In genomic region chr4:114410026-114410425, GRCm38 (mm10) we compare ENCODE assay signal across 14 mouse cellular contexts. TPM values are rescaled to one million over a fixed set of nuclear protein-coding genes. Genes with fewer than 3 reads are reported as not detected.
DNase-seq lines count a peak whose midpoint lies in the region; ATAC-seq and TF ChIP-seq lines count a peak whose summit lies in the region.
"Had no signal": no experiment of that assay in that cellular context is flagged by ENCODE, and none has a peak within 500 bp of the region (broad histone marks: within the 10 kb centered on the region; RNA-seq: fewer than 3 reads in every experiment).

No protein-coding gene starts in this region.

- TF ChIP-seq CTCF in forebrain, postnatal 0 days (IDR thresholded peaks at IDR 0.05; ENCODE audit: low read depth): no peak
- TF ChIP-seq CTCF in layer of hippocampus, adult 2 months (conservative IDR thresholded peaks at IDR 0.05): no peak

- 26% methylated on average over 2 of the region's 3 CpGs for WGBS in forebrain, embryonic 12.5 days
- 22% methylated on average over 3 of the region's 3 CpGs for whole genome bisulfite sequencing in forebrain, postnatal 0 days
- 21% methylated on average over 3 of the region's 3 CpGs for WGBS in embryonic facial prominence, embryonic 12.5 days

- H3K9me3 ChIP-seq in forebrain, embryonic 12.5 days: no peaks in the 10 kb centered on the region
- H3K9me3 ChIP-seq in forebrain, postnatal 0 days (ENCODE audit: low read length): no peaks in the 10 kb centered on the region
- H3K9me3 ChIP-seq in embryonic facial prominence, embryonic 12.5 days: no peaks in the 10 kb centered on the region
- H3K9me3 ChIP-seq: stomach, embryonic 15.5 days had no signal

- DNase-seq in forebrain, postnatal 0 days: no peak
- peak; percentile 64 for DNase-seq in kidney, adult 11 months
- no peak for DNase-seq in kidney, postnatal 10 days
- peak; percentile 47 for DNase-seq in kidney, postnatal 14 days
- DNase-seq in ovary, adult 18-20 months (ENCODE audit: low spot score): no peak
- no peak for DNase-seq in layer of hippocampus, adult 2 months (ENCODE audit: low spot score in 2 of 2)
- DNase-seq: cerebellum, postnatal 25 days; layer of hippocampus, postnatal 36 days; lung, adult 2 months; right cerebral cortex, postnatal 25 days had no signal

- H3K4me1 ChIP-seq in forebrain, embryonic 12.5 days: peaks cover 40% of the 10 kb centered on the region
- H3K4me1 ChIP-seq in forebrain, postnatal 0 days (ENCODE audit: insufficient read depth): peaks cover 3% of the 10 kb centered on the region; the same call in 1 of the 2 replicates
- peaks cover 37% of the 10 kb centered on the region for H3K4me1 ChIP-seq in embryonic facial prominence, embryonic 12.5 days

- H3K27me3 ChIP-seq in forebrain, embryonic 12.5 days: peaks cover 37% of the 10 kb centered on the region
- H3K27me3 ChIP-seq in forebrain, postnatal 0 days (ENCODE audit: insufficient read depth, low read length): peaks cover 11% of the 10 kb centered on the region
- H3K27me3 ChIP-seq in embryonic facial prominence, embryonic 12.5 days: peaks cover 40% of the 10 kb centered on the region

- no peak overlapping the region for H3K9ac ChIP-seq in forebrain, embryonic 12.5 days
- H3K9ac ChIP-seq in forebrain, postnatal 0 days: no peak overlapping the region
- no peak overlapping the region for H3K9ac ChIP-seq in embryonic facial prominence, embryonic 12.5 days
- H3K9ac ChIP-seq: stomach, embryonic 15.5 days had no signal

- no peaks in the 10 kb centered on the region for H3K36me3 ChIP-seq in forebrain, embryonic 12.5 days (replicated peaks)
- H3K36me3 ChIP-seq in forebrain, postnatal 0 days (ENCODE audit: insufficient read depth): no peaks in the 10 kb centered on the region
- H3K36me3 ChIP-seq in embryonic facial prominence, embryonic 12.5 days: no peaks in the 10 kb centered on the region
- H3K36me3 ChIP-seq: stomach, embryonic 15.5 days had no signal

- no peak for ATAC-seq in forebrain, embryonic 12.5 days (ENCODE audit: low FRiP score)
- no peak for ATAC-seq in forebrain, postnatal 0 days
- no peak for ATAC-seq in embryonic facial prominence, embryonic 12.5 days (ENCODE audit: insufficient number of reproducible peaks, insufficient read depth, low FRiP score, low TSS enrichment)

- no peak overlapping the region for H3K4me3 ChIP-seq in forebrain, embryonic 12.5 days (replicated peaks)
- H3K4me3 ChIP-seq in forebrain, postnatal 0 days (ENCODE audit: low read depth, low read length): no peak overlapping the region
- H3K4me3 ChIP-seq in embryonic facial prominence, embryonic 12.5 days: no peak overlapping the region
- no peak overlapping the region for H3K4me3 ChIP-seq in layer of hippocampus, adult 2 months
- H3K4me3 ChIP-seq: stomach, embryonic 15.5 days had no signal

- peak overlapping the region; percentile 17; the same call in 1 of the 2 replicates for H3K4me2 ChIP-seq in forebrain, embryonic 12.5 days
- H3K4me2 ChIP-seq in forebrain, postnatal 0 days (ENCODE audit: low read depth): no peak overlapping the region
- H3K4me2 ChIP-seq in embryonic facial prominence, embryonic 12.5 days (replicated peaks): peak overlapping the region; percentile 31
- H3K4me2 ChIP-seq: stomach, embryonic 15.5 days had no signal

- no peak overlapping the region for H3K27ac ChIP-seq in forebrain, embryonic 12.5 days
- H3K27ac ChIP-seq in forebrain, postnatal 0 days (ENCODE audit: low read depth, low read length): no peak overlapping the region
- no peak overlapping the region for H3K27ac ChIP-seq in embryonic facial prominence, embryonic 12.5 days
- H3K27ac ChIP-seq in layer of hippocampus, adult 2 months: no peak overlapping the region
- H3K27ac ChIP-seq: stomach, embryonic 15.5 days had no signal

RNA-seq across cellular contexts. Expression of gene Trabd2b, which starts 3.5 kb away (rescaled TPM):
- 0.72 and 1.00 TPM in 2 replicates for polyA plus RNA-seq in forebrain, embryonic 12.5 days (2016; fragmentation: Nextera tagmentation; extraction: Ambion mirVana)
- total RNA-seq in forebrain, postnatal 0 days (2014; rRNA removed): 0.71 and 0.92 TPM in 2 replicates
- 0.43 and 0.63 TPM in 2 replicates for polyA plus RNA-seq in forebrain, postnatal 0 days (2015; fragmentation: Nextera tagmentation; extraction: Ambion mirVana)
- 1.6 and 1.7 TPM in 2 replicates for polyA plus RNA-seq in embryonic facial prominence, embryonic 12.5 days (2016; fragmentation: Nextera tagmentation; extraction: Ambion mirVana)
- total RNA-seq in layer of hippocampus, adult 2 months (2021): 1 to 10 TPM; 1.5 to 1.6 TPM
- total RNA-seq: MEL had no signal

Comparison
In these comparisons a context has a peak if more than half of its experiments do, and no peak if none do; other contexts are left out.
1. DNase-seq: peak in kidney, adult 11 months (single experiment) and kidney, postnatal 14 days (single experiment); none in forebrain, postnatal 0 days (single experiment), kidney, postnatal 10 days (single experiment), ovary, adult 18-20 months (single experiment) and layer of hippocampus, adult 2 months (0 of 2).